Mouse (Mus musculus) G1E (cell line): ENCODE data around the gene Myb. TPM values are rescaled to one million over a fixed set of nuclear protein-coding genes. Genes with fewer than 3 reads are reported as not detected.

Experiments
- ATAC-seq: 2 replicates; pipeline ENCODE4 v1.8.0; 2016; ENCODE audit warnings: mild to moderate bottlenecking; ENCODE audit not compliant: insufficient number of reproducible peaks, poor library complexity, low FRiP score, severe bottlenecking; ENCODE audit errors: extremely low read depth
- DNase-seq: peaks from one replicate; pipeline ENCODE4 v3.0.0; 2012; ENCODE audit warnings: low spot score
- H3K27me3 ChIP-seq: 2 replicates; pipeline ENCODE4 v1.6.1; 2012; ENCODE audit warnings: mild to moderate bottlenecking, low read length, inconsistent platforms; ENCODE audit not compliant: insufficient read depth
- H3K36me3 ChIP-seq: replicated peaks from 2 replicates; pipeline ENCODE3; 2012; ENCODE audit warnings: mild to moderate bottlenecking, inconsistent platforms
- H3K4me1 ChIP-seq: 2 replicates; pipeline ENCODE4 v1.6.1; 2012; ENCODE audit warnings: low read depth, low read length, inconsistent platforms, mixed read lengths; ENCODE audit not compliant: insufficient read depth
- H3K4me3 ChIP-seq: 2 replicates; pipeline ENCODE4 v1.5.1; 2012; ENCODE audit warnings: low read depth, mild to moderate bottlenecking, inconsistent platforms, low read length, moderate library complexity, mixed read lengths
- H3K9me3 ChIP-seq: replicated peaks from 2 replicates; pipeline ENCODE4 v1.6.1; 2012; ENCODE audit warnings: inconsistent platforms
- CTCF ChIP-seq: IDR thresholded peaks from 2 replicates; pipeline ENCODE4 v1.5.1; 2012; ENCODE audit warnings: low read depth, low read length, inconsistent platforms, mixed read lengths
- GATA1 ChIP-seq: IDR thresholded peaks from 2 replicates; pipeline ENCODE4 v1.6.1; 2012; ENCODE audit warnings: borderline replicate concordance, low read length, inconsistent platforms, mixed read lengths
- GATA2 ChIP-seq: IDR thresholded peaks from 2 replicates; pipeline ENCODE4 v1.6.1; 2012; ENCODE audit warnings: low read depth, low read length, inconsistent platforms, borderline replicate concordance
- POLR2AphosphoS5 ChIP-seq: IDR thresholded peaks from 2 replicates; pipeline ENCODE4 v1.6.1; 2012; ENCODE audit warnings: low read depth, low read length, inconsistent platforms; ENCODE audit not compliant: insufficient replicate concordance
- TAL1 ChIP-seq: conservative IDR thresholded peaks from 2 replicates; pipeline ENCODE4 v1.6.1; 2012; ENCODE audit warnings: low read depth, low read length, inconsistent platforms, mixed read lengths
- polyA plus RNA-seq: library from polyadenylated mRNA; stranded (reverse); fragments of >175 nt; gene quantifications from 2 replicates; pipeline ENCODE4 v1.2.3, GENCODE M21; 2012
- total RNA-seq, 2 experiments: library from RNA; stranded (forward) in 1 of 2; stranded (reverse) in 1 of 2; fragments of 200-1000 nt in 1 of 2; fragments of >200 nt in 1 of 2; fragmentation: Nextera tagmentation in 1 of 2; gene quantifications; 2 replicates each; pipeline ENCODE4 v1.2.3; 2014 to 2017

Myb gene
- total and polyA plus RNA-seq, 3 experiments, result 49.3 to 399 (median 268) TPM

DNA sequence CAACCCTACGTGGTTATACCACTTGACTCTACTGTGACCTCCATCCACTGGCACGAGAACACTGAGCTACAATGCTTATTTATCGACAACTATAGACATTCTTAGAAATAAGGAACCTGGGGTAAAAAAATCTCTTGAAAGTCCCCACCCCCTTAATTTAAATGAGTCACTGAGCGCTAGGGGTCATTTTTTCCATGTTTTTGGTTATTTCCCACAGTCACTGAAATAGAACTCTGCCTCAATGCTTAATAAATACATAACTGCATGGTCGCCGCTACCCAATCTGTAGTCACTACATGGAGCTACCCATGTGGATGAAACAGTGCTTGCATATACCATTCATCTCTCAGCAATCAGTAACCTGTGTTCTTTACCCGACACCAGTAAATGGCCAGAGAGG is 58.1 kb downstream of the Myb start:
- DNase-seq, result no peak
- no peaks in the 10 kb centered on the region for H3K36me3 ChIP-seq
- TF ChIP-seq GATA1, result no peak
- no peak for TF ChIP-seq CTCF
- TF ChIP-seq TAL1, result no peak
- TF ChIP-seq GATA2, result no peak
- TF ChIP-seq POLR2AphosphoS5, result no peak

GRCm38 (mm10) chr10:21101948-21102347 is 58.8 kb downstream of the Myb start:
- H3K36me3 ChIP-seq, result no peaks in the 10 kb centered on the region
- TF ChIP-seq GATA1 (no peak), POLR2AphosphoS5 (no peak), TAL1 (no peak), GATA2 (no peak), CTCF (no peak)
- H3K4me1 ChIP-seq, result peaks cover 16% of the 10 kb centered on the region
- H3K27me3 ChIP-seq, result peaks cover 21% of the 10 kb centered on the region
- ATAC-seq, result no peak
- no peak overlapping the region for H3K4me3 ChIP-seq
- no peak for DNase-seq
- peaks cover 3% of the 10 kb centered on the region for H3K9me3 ChIP-seq

More for the DNA sequence above, 58.1 kb downstream of the Myb start:
- no peak for ATAC-seq
- H3K4me1 ChIP-seq, result peaks cover 16% of the 10 kb centered on the region
- H3K9me3 ChIP-seq, result peaks cover 8% of the 10 kb centered on the region
- peaks cover 21% of the 10 kb centered on the region for H3K27me3 ChIP-seq
- no peak overlapping the region for H3K4me3 ChIP-seq

DNA sequence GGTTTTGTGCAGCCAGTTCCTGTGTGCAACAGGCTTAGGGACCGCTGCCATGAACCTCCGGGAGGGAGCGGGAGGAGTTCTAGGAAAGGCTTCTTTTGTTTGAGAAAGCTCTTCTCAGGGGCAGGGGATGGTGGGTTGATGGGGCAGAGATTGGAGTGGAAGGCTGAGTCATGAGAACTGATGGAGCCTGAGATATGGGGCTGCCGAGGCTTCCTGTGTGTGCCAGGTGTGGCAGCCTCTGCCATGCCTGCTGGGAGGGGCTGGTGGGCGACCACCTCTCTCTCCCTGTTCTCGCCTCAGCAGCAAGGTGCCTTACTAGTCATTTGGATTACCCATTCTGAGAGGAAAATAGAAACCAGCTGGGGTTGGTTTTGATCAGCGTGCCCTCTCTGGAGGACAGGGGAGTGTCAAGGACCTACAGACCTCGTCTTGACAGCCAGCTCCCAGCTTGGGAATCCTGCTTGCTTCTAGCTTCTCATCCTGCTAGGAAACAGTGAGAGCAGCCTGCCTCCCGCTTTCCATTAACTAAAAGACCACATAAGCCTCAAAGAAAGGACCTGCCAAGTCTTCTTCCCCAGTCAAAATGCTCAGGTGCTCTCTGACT is 60.0 kb downstream of the Myb start:
- no peak for ATAC-seq
- Histone ChIP-seq H3K9me3 (no peaks in the 10 kb centered on the region), H3K27me3 (peaks cover 21% of the 10 kb centered on the region), H3K4me3 (no peak overlapping the region), H3K4me1 (peaks cover 16% of the 10 kb centered on the region), H3K36me3 (no peaks in the 10 kb centered on the region)
- DNase-seq, result no peak
- no peak for TF ChIP-seq GATA2
- TF ChIP-seq POLR2AphosphoS5, result no peak
- TF ChIP-seq TAL1, result no peak
- no peak for TF ChIP-seq GATA1
- TF ChIP-seq CTCF, result no peak

DNA sequence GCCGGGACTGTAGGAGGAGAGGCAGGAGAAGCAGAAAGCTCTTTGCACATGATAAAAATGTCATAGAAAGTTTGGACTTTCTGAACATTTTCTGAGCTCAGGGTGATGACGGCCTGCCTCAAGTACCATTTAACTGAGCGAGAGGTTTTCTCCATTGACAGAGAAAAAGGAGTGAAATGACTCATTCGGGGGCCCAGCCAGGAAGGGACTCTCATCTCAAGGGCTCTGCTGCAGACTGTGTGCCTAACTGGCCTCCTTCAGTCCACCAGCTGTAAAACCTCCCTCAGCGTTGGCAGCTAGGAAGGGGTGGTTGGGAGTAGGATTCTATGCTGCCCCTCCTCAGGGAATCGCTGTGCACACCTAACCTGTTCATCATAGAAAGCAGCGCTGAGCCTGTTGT is 61.3 kb downstream of the Myb start:
- peaks cover 24% of the 10 kb centered on the region for H3K27me3 ChIP-seq
- DNase-seq (no peak), ATAC-seq (no peak)
- H3K4me3 ChIP-seq, result no peak overlapping the region
- no peaks in the 10 kb centered on the region for H3K36me3 ChIP-seq
- H3K9me3 ChIP-seq, result no peaks in the 10 kb centered on the region
- peaks cover 16% of the 10 kb centered on the region for H3K4me1 ChIP-seq
- no peak for TF ChIP-seq CTCF
- no peak for TF ChIP-seq GATA1
- TF ChIP-seq GATA2, result no peak
- no peak for TF ChIP-seq TAL1
- no peak for TF ChIP-seq POLR2AphosphoS5

DNA sequence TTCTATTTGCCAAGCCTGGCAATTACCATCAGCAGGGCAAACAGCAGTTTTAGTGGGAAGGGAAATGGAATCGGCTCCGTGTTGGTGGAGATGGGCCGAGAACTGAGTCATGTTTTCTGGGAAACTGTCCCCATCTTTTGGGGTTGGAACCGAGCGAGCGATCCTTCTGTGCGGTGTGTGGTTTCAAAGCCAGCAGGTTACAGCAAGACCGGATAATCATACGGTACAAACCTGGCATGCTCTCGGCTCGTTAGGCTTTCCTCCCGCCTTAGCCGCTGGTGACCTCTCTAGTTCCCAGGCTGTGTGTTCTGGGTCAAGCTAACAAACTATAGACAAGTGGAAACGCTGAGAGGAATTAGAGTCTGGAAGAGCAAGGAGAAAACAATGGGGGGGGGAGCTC is 65.2 kb downstream of the Myb start:
- ATAC-seq (no peak), DNase-seq (no peak)
- TF ChIP-seq POLR2AphosphoS5, result no peak
- Histone ChIP-seq H3K9me3 (no peaks in the 10 kb centered on the region), H3K4me1 (peaks cover 8% of the 10 kb centered on the region), H3K27me3 (peaks cover 29% of the 10 kb centered on the region), H3K36me3 (no peaks in the 10 kb centered on the region), H3K4me3 (no peak overlapping the region)

DNA sequence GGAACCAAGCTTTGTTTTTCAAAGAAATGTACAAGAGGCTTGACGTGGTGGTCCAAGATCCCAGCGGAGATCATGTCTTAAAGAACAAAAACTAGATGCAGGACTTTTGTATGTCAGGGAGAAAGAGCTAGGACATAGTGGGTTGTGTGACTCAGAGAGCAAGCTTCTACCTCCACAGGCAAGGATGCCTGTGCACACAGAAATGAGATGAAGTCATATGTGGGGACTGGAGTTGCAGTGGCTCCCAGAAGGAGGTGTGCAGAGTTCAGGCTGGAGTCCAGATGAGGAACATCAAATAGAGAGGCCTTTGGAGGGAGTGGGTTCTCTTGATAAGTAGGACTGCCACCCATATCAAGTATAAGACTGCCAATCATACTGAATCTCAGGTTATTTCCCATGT is 65.9 kb downstream of the Myb start:
- no peak for ATAC-seq
- H3K27me3 ChIP-seq, result peaks cover 33% of the 10 kb centered on the region
- peaks cover 3% of the 10 kb centered on the region for H3K9me3 ChIP-seq
- no peak overlapping the region for H3K4me3 ChIP-seq
- TF ChIP-seq GATA2, result no peak
- TF ChIP-seq POLR2AphosphoS5, result no peak
- no peak for TF ChIP-seq CTCF
- TF ChIP-seq GATA1, result no peak
- no peak for TF ChIP-seq TAL1
- DNase-seq, result no peak
- H3K36me3 ChIP-seq, result no peaks in the 10 kb centered on the region
- H3K4me1 ChIP-seq, result peaks cover 8% of the 10 kb centered on the region

DNA sequence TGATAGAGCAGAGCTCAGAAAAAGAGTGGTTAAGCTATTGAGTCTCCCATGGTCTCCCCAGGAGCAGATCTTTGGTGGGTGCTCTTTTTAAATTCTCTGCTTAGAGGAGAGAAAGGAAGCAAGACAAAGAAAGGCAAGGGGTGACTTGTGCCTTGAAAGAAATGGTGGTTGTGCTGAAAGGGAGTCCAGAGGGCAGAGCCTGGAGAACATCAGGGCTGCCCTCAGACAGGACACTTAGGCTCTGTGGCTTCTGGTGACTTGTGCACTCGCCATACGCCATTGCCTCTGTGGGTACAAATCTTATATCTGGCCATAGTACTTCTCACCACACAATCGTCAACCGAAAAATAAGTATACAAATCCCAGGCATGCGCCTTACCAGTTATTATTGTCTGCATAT is 67.5 kb downstream of the Myb start:
- H3K4me3 ChIP-seq, result no peak overlapping the region
- peaks cover 3% of the 10 kb centered on the region for H3K9me3 ChIP-seq
- H3K27me3 ChIP-seq, result peaks cover 31% of the 10 kb centered on the region
- ATAC-seq (no peak), DNase-seq (no peak)
- no peaks in the 10 kb centered on the region for H3K36me3 ChIP-seq
- TF ChIP-seq GATA2 (no peak), TAL1 (no peak), CTCF (no peak), GATA1 (no peak)
- peaks cover 13% of the 10 kb centered on the region for H3K4me1 ChIP-seq
